Mouse (Mus musculus) megakaryocyte, embryonic 14.5 days (primary cell): ENCODE measurements around the gene Lrrc75b.
"Not testable (repeated sequence)": the region's sequence is repeated elsewhere in the genome, so short reads cannot be mapped to it uniquely, and the experiment has no call there.

ENCODE experiments used
- FLI1 ChIP-seq: IDR thresholded peaks from 2 replicates; pipeline ENCODE4 v1.6.1; 2012; ENCODE audit warnings: low read length, inconsistent platforms, mixed read lengths
- GATA1 ChIP-seq: IDR thresholded peaks from 3 replicates; pipeline ENCODE4 v1.6.1; 2012; ENCODE audit warnings: mixed read lengths, low read length, inconsistent platforms, borderline replicate concordance

GRCm38 (mm10) chr10:75566765-75567164 is 6.6 kb upstream of the Lrrc75b start:
- not testable (repeated sequence) for TF ChIP-seq GATA1, FLI1
